Mouse (Mus musculus): ENCODE results near the gene Hnrnpd. TPM values are rescaled to one million over a fixed set of nuclear protein-coding genes. Genes with fewer than 3 reads are reported as not detected.

Hnrnpd gene
- 100 to 1,000 TPM; 131 to 138 TPM for total RNA-seq (2021)
- long read RNA-seq, experiment 1, full-length matches to known transcripts, result 153 of 187 reads
- long read RNA-seq, experiment 1, partial matches to known transcripts, result 20 of 187 reads
- long read RNA-seq, experiment 1, other reads (novel, unspliced or antisense), result 14 of 187 reads
- long read RNA-seq, experiment 2, full-length matches to known transcripts, result 49 of 52 reads
- long read RNA-seq, experiment 2, partial matches to known transcripts, result 3 of 52 reads
- long read RNA-seq, experiment 2, other reads (novel, unspliced or antisense), result 0 of 52 reads

DNA sequence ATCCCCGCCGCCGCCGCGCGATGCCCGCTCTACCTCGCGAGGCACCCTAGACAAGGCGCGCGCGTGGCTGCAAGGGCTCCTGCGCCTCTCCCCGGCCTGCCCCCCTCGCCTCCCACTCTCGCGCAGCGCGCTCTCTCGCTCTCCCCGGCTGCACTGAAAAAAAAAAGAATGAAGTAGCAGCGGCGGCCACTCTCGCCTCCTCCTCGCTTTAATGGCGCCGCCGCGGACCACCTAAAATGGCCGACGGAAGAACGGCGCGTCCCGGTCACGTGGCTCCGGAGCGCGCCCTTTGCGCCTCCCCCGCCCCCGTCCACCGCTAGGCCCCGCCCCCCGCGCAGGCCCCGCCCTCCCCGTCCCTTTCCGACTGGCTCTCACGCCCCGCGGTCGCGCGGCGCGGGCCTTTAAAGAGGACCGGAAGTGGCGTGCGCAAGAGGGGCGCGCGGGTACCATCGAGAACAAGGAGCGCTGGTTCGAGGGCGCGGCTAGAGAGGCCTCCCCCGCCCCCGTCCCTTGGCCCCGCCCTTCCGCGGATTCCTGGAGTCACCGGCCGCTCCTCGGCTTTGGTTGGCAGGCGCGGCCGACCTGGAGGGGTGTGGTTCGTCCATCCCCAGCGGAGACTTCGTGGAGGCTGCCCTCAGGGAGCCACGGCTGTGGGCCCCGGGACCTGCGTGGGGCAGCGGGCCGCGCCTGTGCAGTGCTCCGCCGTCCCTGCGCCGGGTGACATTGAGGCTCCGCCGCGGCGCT, at the start of gene Hnrnpd, which contains the start of gene 4930524J08Rik:
Hnrnpd (minus strand) TSS at position 240 of the 744 bp plus-strand sequence.
4930524J08Rik (plus strand) TSS at position 363 of the 744 bp plus-strand sequence.
- DNase-seq, result peak; percentile 95

DNA sequence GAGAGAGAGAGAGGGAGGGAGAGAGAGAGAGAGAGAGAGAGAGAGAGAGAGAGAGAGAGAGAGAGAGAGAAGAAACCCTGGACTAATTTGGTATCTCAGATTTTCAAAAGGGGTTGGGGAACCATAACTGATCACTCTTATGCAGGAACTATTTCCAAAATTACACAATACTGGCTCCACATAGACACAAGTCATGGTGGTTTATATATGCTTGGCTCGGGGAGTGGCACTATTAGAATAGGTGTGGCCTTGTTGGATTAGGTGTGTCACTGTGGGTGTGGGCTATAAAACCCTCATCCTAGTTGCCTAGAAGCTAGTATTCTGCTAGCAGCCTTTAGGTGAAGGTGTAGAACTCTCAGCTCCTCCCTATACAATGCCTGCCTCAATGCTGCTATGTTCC, 46.1 kb upstream of the Hnrnpd start:
- no peak for DNase-seq

DNA sequence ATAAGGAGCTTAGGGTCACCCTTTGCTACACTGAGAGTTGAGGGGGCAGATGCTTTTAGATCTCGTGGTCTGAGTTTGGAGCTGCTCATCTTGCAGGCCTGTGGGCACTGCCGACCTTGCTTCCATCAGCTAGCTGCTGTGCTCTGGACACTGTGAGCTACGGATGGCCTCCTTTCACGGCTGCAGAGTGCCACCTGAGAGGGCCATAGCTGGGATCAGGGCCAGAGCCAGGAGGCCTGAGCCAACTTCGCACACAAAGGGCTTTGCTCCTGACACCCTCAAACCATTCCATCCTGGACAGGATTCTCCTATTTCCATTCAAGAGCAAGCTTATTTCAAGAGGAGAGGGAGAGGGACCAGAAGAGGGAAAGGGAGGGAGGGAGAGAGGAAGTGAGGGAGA, 45.7 kb upstream of the Hnrnpd start:
- no peak for DNase-seq

DNA sequence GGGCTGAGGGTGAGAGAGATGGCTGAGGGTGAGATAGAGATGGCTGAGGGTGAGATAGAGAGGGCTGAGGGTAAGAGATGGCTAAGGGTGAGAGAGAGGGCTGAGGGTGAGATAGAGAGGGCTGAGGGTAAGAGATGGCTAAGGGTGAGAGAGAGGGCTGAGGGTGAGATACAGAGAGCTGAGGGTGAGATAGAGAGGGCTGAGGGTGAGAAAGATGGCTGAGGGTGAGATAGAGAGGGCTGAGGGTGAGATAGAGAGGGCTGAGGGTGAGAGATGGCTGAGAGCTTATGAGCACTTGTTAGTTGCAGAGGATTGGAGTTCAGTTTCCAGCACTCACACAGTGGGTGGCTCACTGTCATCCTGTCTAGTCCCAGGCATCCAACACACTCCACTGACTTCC, 41.4 kb upstream of the Hnrnpd start:
- DNase-seq, result no peak

DNA sequence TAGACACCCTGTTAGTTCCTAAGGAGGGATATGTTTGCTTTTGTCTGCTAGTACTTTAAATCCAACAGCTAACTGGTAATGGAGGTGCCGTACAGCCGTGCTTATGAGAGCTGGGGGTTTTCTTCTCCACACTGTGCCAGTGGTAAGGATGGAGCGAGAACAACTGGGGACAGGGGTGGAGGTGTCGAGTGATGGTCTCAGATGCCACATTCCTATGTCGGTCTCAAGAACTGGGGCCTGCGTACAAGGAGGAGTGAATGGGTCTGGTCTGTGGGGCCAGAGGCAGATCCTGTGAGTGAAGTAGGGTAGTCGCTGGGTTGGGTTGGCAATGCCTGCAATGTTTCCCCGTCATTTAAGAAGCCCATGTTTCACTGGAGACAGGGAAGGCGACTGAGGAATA, 33.9 kb upstream of the Hnrnpd start:
- no peak for DNase-seq

DNA sequence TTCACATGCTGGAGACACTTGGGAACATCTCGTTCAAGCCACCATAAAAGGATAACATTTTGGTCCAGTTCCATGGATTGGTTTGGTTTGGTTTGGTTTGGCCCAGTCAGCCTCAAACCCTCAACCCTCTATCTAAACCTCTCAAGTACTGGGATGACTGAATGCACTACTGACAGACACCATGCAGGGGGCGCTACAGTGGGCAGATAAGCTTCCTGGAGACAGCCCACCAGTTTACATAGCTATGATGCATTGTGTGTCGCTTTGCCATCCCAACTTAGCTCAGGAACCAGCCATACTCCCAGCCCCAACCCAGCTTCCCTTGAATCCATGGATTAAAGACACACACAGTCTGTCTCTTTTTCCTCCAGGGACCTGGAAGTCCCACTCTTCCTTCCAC, 29.7 kb upstream of the Hnrnpd start:
- DNase-seq, result no peak

DNA sequence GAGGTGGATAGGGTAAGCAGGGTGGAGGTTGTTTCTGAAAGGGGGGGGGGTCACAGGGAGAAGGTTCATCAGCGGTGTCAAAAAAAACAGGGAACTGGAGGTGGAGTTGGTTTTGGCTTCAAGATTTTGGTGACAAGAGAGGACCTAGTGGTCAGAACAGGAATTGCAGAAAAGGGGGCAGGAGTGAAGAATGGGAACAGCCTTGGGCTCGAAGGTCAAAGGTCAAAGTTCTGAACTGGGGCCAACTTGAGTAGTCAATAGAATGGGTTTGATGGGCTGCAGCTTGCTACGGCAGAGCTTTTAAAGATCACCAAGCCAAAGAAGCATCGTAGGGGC, 28.3 kb upstream of the Hnrnpd start:
- DNase-seq, result no peak

DNA sequence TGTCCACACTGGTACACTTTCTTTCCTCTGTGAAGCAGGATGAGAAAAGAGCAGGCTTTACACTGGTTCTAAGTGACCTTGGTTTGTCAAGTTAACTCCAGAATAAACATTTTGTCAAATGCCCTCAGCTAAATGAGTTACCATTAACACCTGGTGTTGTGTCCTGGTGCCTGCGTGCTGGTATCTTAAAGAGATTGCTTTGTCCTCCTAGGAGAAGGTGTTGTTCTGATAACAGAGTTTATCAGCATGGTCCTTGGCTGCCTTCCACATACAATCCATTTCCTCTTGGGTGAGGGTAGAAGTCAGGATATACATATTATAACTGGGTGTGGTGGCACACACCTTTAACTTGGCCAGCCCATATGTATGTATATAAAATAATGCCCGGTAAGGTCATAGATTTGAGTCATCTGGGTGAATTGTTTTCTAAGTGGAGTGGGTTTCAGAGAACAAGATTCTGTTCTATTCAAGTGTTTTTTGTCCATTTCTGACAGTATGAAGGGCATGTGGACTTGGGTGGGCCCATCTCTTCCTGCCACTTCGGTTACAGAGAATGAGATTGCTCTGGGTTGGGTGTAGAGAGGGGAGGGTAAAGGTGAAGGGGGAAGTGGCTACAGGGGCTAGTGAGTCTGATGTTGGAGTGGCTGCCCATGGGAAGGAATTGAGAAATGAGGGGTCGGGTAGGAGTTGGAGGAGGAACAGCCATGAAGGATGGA, 27.7 kb upstream of the Hnrnpd start:
- DNase-seq, result no peak

DNA sequence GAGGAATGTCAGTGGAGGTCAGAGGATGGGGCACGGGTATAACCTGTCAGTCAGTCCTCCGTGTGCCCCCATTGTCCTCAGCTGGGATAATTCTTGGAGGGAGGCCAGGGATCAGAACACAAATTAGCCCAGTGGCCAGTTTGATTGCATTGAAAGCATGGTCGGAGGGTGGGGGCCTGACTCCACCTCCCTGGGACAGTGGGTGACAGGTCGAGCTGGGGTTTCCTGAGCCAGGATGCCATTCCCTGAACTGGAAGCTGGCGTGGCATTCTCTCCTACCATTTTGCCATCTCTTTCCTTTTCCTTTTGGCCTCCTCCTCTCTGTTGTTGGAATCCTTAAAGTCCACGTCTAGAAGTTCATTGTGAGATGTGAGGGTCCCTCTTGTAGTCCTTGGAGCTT, 27.2 kb upstream of the Hnrnpd start:
- DNase-seq, result no peak

DNA sequence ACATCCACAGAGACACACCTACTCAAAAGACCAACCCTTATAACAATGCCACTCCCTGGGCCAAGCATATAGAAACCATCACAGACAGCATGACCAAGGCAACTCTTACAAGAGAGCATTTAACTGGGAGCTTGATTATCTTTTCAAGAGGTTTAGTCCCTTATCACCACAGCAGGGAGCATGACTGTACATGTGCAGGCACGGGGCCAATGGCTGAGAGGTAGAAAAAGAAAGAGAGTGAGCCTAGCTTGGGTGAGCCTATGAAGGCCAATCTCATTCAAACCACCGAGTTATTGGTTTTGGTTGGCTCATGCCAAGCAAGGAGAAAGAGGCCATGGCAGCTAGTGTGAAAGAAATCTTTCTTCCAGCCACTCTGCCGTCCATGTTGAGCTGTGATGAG, 26.7 kb upstream of the Hnrnpd start:
- peak; percentile 24 to 37 for DNase-seq

DNA sequence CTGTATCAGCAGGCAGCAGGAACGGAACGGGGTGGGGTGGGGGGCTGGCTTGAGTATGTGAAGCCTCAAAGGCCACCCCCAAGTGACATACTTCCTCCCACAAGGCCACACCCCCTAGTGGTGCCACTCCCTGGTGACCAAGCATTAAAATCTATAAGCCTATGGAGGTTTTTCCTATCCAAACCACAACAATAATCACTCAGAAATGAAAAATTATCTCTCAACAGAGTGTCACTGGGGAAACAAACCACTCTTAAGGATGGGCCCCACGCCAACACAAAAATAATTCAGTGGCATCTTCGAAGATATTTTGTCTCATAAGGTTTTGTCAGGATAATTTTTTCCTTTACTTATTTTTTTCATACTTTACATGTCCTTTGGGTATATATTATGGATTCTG, 25.2 kb upstream of the Hnrnpd start:
- no peak for DNase-seq

DNA sequence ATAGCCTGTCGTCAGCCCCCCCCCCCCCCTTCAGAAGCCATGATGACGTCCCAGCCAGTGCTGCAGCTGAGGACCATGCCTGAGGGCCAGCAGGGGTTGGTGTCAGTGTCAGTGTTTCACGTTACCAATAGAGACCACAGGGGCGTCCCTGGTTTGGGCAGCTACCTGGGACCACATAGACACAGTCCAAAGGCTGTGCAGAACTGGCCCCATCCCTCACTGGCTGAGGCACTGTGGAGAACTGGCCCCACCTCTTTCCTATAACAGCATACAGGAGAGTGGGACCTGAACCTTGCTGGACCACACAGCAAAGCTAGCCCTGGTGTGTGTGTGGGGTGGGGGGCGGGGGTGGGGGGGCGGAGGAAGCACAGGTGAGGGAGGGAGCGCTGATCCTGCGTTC, 21.8 kb upstream of the Hnrnpd start:
- no peak for DNase-seq

DNA sequence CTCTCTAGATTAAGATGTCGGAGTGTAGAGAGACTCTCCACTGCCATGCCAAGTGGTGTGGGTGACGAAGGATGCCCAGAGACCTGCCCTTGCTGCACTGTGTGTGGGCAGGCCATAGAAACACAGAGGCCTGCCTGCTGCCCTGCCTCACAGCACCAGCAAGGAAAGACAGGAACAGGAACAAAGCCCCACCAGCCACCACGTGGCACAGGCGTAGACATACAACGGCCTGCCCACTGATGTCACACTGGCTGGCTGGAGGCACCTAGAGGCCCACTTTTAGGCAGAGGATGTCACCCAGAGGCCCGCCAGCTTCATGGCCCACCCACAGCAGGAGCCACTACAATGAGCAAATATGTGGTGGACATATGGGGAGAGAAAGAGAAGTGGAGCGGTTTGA, 21.3 kb upstream of the Hnrnpd start:
- DNase-seq, result no peak

DNA sequence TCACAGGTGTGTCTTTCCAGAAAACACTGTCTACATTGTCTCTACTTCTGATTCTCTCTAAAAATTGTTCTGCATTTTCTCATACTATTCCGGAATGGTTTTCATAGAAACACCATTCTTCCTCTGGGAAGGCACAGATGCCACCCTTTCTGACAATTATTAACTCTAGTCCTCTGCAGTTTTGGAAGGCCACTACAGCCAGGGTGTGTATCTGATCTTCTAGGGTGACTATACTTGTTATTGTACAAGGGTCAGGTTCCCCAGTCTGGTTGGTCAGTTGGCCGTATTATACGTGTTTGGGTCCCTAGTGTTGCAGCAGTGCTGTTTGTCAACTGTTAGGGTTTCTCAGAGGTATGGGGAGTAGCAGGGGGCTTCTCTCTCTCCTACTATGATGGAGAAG, 15.9 kb upstream of the Hnrnpd start:
- no peak for DNase-seq

DNA sequence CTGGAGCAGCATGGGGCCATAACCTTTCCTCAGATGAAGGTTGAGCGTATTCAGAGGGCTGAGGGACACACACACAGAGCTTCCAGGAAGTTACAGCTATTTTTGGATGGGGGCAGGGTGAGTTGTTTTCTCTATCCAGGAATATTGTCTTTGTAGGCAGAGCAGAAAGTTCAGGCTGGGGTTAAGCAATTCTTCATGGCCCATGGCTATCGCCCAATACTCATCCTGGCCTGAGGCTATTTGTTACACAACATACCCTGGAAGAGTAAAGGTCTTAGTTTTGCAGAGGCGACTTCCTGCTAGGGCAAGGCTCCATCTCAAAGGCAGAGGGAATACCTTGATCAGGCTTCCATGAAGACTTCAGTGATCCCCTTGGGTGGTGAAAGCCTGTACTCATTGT, 15.4 kb upstream of the Hnrnpd start:
- DNase-seq, result peak in 1 of 2 experiments; percentile 29

DNA sequence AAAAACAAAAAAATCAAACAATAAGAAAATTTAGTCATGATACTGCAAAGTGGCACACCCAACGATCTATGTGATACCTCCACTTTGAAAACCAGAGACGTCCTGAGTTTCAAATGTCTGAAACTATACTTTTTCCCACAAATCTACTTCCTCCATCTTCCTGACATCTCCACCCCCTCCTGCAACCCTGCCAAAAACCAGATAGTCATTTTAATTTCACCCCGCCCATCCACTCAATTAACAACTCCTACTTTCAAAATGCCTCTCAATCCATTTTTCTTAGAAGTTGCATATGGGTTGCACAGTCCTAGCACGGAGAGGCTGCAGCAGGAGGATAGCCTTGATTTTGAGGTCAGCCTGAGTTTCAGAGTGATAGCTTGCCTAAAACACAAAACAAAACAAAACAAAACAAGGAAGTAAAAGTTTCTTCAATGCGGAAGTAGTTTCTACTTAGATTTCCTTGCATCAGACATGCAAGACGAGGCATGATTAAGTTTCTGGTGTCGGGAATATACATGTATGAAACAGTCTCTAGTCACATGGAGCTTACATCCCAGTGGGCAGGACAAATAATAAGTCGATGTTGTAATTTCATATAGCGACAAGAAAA, 4.8 kb upstream of the Hnrnpd start:
- no peak for DNase-seq

DNA sequence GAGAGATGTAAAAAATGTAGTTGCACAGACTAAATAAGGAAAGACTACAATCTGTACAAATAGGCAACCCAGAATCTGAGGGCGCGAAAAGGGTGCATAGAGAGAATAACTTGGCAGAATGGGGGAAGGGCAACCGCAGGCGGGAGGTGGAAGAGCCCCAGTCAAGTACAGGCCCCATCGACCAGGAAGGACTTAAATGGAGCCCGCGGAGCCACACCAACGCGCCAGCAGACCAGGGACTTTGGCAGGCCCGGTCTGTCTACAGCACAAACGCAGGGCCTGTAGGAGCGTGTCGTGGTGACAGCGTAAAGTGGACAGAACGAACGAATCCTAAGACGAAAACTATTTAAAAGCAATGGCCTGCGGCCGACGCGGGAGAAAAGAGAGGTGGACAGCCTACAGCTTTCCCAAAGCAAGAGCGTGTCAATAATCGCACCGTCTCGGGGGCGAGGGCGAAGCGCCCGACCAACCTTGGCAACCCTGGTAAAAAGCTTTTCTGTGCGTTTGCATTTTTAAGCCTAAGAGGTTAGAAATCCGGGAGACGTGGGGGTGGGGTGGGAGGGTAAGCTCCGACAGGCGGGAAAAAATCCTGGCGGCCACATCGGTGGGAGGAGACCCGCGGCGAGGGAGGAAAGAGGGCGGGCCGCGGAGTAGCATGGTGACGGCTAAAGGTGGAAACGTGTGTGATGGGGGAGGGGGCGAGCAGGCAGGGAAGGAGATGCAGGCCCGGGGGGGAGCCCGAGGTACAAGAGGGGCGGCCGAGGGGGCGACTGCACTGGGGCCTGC, 1.0 kb downstream of the Hnrnpd start:
- DNase-seq, result peak; percentile 89 to 91

DNA sequence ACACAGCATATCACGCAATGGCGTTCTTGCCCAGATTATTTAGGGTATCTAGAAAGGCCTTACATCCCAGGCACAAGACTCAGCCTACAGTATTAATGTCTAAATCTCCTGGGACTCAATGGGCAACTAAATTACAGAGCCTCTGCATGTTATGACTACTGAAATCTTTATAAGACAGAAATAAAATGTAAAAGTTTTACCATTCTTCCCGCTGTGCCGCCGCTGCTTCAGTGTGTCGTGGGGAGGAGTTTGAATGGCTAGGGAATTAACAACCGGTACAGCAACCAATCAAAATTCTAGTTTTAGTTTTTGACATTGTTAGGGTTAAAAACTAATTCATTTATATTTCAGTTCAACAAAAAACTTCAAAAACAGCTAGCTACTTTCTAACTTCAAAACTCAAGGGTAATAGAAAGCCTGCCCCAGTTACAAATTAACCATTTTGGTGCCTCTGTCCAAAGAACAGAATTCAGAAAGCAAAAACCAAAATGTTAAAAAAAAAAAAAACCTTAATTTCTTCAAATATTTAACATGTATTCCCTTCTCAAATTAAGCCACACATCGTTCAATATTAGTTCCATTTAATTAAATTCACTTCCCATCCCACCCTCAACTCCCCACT, 2.3 kb downstream of the Hnrnpd start:
- peak in 1 of 2 experiments; percentile 12 for DNase-seq

DNA sequence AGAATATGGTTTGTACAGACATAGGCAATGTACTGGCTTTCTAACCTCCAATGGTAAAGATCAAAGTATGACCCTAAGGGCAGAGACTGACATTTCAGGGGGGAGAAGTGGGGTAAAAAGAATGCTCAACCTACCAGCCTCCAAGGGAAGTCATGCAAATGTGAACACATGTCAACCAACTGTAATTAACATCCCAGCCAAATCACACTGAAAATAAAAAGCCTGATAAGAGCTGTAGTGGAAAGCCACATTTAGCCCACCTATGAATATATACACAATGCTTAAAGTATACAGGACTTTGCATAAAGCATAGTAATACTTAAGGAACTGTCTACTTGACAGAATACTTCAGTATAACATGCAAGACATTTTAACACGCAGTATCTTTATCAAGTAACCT, 3.0 kb downstream of the Hnrnpd start:
- DNase-seq, result no peak

DNA sequence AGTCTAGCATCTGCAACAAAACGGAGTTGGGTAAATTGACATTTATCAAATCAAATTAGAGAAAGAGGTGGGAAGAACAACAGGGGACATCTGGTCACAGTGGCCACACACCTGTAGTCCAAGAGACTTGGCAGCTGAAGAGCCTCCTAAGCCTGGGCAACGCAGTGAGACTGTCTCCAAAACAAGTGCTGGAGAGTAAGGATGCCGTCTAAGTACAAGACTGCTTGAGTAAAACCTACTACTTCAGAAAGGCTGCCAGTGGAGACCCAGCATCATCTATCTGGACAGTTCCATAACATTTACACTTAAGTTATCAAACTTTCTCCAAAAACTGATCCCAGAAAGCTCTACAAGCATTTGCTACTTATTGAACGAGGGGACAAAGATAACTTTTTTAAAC, 3.7 kb downstream of the Hnrnpd start:
- no peak for DNase-seq

DNA sequence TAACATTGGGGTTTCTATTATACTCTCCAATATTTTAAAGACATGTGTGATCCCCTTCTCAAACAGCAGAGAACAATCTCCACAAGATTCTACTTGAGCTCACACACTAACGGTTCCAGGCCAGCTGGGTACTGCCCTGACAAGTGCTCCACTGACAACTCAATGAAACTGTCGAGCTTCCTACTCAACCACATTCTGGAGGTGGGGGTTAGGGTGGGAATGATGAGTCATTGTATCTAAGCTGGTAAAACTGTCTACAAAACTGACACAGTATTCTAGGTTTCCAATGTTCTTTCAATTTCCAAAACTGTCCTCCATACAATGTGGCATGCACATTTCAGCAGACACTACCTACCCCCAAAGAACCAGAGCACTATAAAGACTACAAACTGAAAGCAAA, 4.8 kb downstream of the Hnrnpd start:
- DNase-seq, result peak; percentile 13 to 25

DNA sequence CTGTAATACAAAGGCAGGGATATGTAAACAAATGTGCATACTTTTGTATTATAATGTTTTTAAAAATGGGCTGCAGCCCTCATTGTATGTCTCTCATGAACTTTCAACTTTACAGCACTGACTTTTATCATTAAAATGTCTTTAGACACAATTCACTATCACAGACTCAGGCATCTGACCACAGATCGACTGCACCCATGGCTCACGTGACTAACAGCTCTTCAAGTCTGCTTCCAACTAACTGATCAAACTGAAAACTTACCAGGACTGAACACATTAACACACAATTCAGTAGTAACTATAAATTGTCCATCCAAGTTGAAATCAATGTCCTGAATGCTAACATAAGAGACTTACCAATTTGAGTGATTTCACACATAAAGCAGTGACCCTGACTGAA, 18.8 kb downstream of the Hnrnpd start:
- DNase-seq, result no peak

Measured in adrenal gland, postnatal 36 days (tissue).